8 mouse cellular contexts compared by ENCODE assay signal in genomic region chr1:57774668-57775495, GRCm38 (mm10). TPM values are rescaled to one million over a fixed set of nuclear protein-coding genes. Genes with fewer than 3 reads are reported as not detected.
DNase-seq lines count a peak whose midpoint lies in the region; ATAC-seq lines count a peak whose summit lies in the region.

No protein-coding gene starts in this region.

- intact Hi-C loops in gastrocnemius, postnatal 36 days (cut with DNase I): loop anchor here (5.0 kb wide), 1 partner anchor 348 kb away; no protein-coding TSS in a partner anchor

- H3K4me3 ChIP-seq in intestine, embryonic 15.5 days (replicated peaks): peak overlapping the region; percentile 88
- peak overlapping the region; percentile 90 for H3K4me3 ChIP-seq in limb, embryonic 10.5 days
- peak overlapping the region; percentile 84 for H3K4me3 ChIP-seq in midbrain, embryonic 13.5 days (replicated peaks)

- no peaks in the 10 kb centered on the region for H3K36me3 ChIP-seq in intestine, embryonic 15.5 days
- H3K36me3 ChIP-seq in limb, embryonic 10.5 days: no peaks in the 10 kb centered on the region
- H3K36me3 ChIP-seq in midbrain, embryonic 13.5 days: no peaks in the 10 kb centered on the region

- no peaks in the 10 kb centered on the region for H3K27me3 ChIP-seq in intestine, embryonic 15.5 days (replicated peaks)
- H3K27me3 ChIP-seq in limb, embryonic 10.5 days (ENCODE audit: low read depth, poor library complexity, severe bottlenecking): no peaks in the 10 kb centered on the region
- H3K27me3 ChIP-seq in midbrain, embryonic 13.5 days: peaks cover 3% of the 10 kb centered on the region; the same call in 1 of the 2 replicates

- WGBS in intestine, embryonic 15.5 days: under 1% methylated on average over 80 of the region's 113 CpGs
- WGBS in limb, embryonic 10.5 days: under 1% methylated on average over 103 of the region's 113 CpGs
- WGBS in midbrain, embryonic 13.5 days: under 1% methylated on average over 73 of the region's 113 CpGs

- peak; percentile 89 for ATAC-seq in intestine, embryonic 15.5 days
- peak; percentile 90 for ATAC-seq in midbrain, embryonic 13.5 days
- ATAC-seq in megakaryocyte-erythroid progenitor cell, adult 5-6 weeks (replicated peaks; ENCODE audit: low FRiP score, low TSS enrichment, poor library complexity, severe bottlenecking): no peak

- H3K9me3 ChIP-seq in intestine, embryonic 15.5 days: no peaks in the 10 kb centered on the region
- no peaks in the 10 kb centered on the region for H3K9me3 ChIP-seq in limb, embryonic 10.5 days (replicated peaks)
- H3K9me3 ChIP-seq in midbrain, embryonic 13.5 days: no peaks in the 10 kb centered on the region

- peak overlapping the region; percentile 97 for H3K27ac ChIP-seq in intestine, embryonic 15.5 days
- peak overlapping the region; percentile 98 for H3K27ac ChIP-seq in limb, embryonic 10.5 days
- H3K27ac ChIP-seq in midbrain, embryonic 13.5 days: peak overlapping the region; percentile 93

- peak; percentile 76 for DNase-seq in adrenal gland, postnatal 10 days
- peak; percentile 81 for DNase-seq in embryo, embryonic 11 days
- DNase-seq in gastrocnemius, postnatal 36 days: peak; percentile 47 to 71
- DNase-seq in limb, embryonic 10.5 days (ENCODE audit: low spot score): peak; percentile 83
- peak; percentile 4 to 11 for DNase-seq in spleen, postnatal 36 days (ENCODE audit: low spot score in 2 of 2)

- H3K4me1 ChIP-seq in intestine, embryonic 15.5 days (replicated peaks): peaks cover 2% of the 10 kb centered on the region
- H3K4me1 ChIP-seq in limb, embryonic 10.5 days: peaks cover 23% of the 10 kb centered on the region
- H3K4me1 ChIP-seq in midbrain, embryonic 13.5 days (replicated peaks): peaks cover 17% of the 10 kb centered on the region

- peak overlapping the region; percentile 86 for H3K4me2 ChIP-seq in intestine, embryonic 15.5 days (replicated peaks)
- peak overlapping the region; percentile 81 for H3K4me2 ChIP-seq in midbrain, embryonic 13.5 days (replicated peaks)

- peak overlapping the region; percentile 92 for H3K9ac ChIP-seq in intestine, embryonic 15.5 days
- peak overlapping the region; percentile 93 for H3K9ac ChIP-seq in midbrain, embryonic 13.5 days (replicated peaks)

RNA-seq across cellular contexts. Expression of gene Spats2l, which starts 0.9 kb away (rescaled TPM):
- total RNA-seq in adrenal gland, postnatal 10 days (2021): 10 to 100 TPM; 10.3 to 15.9 TPM
- total RNA-seq in gastrocnemius, postnatal 36 days (2021): 1 to 10 TPM; 3.8 to 4.0 TPM
- 61.4 and 70.9 TPM in 2 replicates for polyA plus RNA-seq in intestine, embryonic 15.5 days (2015; fragmentation: Nextera tagmentation; extraction: Ambion mirVana)
- polyA plus RNA-seq in limb, embryonic 10.5 days (2016; fragmentation: Nextera tagmentation; extraction: Ambion mirVana): 18.4 and 29.3 TPM in 2 replicates
- polyA plus RNA-seq in midbrain, embryonic 13.5 days (2015; fragmentation: Nextera tagmentation; extraction: Ambion mirVana): 64.0 and 66.9 TPM in 2 replicates
- not detected in 2 replicates for total RNA-seq in megakaryocyte-erythroid progenitor cell, adult 5-6 weeks (2014; fragmentation: Nextera tagmentation)
- not detected in 2 replicates for total RNA-seq in megakaryocyte-erythroid progenitor cell, adult 5-6 weeks (2017)

Comparison
In these comparisons a context has a peak if more than half of its experiments do, and no peak if none do; other contexts are left out.
1. DNase-seq: peak in every context shown above with its lines; median percentile 83 in limb, embryonic 10.5 days; 81 in embryo, embryonic 11 days; 76 in adrenal gland, postnatal 10 days; 59 in gastrocnemius, postnatal 36 days; 8 in spleen, postnatal 36 days.
2. RNA of gene Spats2l, which starts 0.9 kb away (total RNA-seq): 10.3 to 15.9 TPM in adrenal gland, postnatal 10 days and 3.8 to 4.0 TPM in gastrocnemius, postnatal 36 days; not detected in megakaryocyte-erythroid progenitor cell, adult 5-6 weeks; every median in the first group is over 4 times any median in the second.
3. Peak in every context shown above with its lines, with median percentiles within 50 percentile points of each other: H3K27ac ChIP-seq and H3K4me3 ChIP-seq.